Mouse (Mus musculus) megakaryocyte, embryonic 14.5 days (primary cell): ENCODE measurements around the gene Brd1.

Experiments used
- FLI1 ChIP-seq: IDR thresholded peaks from 2 replicates; pipeline ENCODE4 v1.6.1; 2012; ENCODE audit warnings: low read length, inconsistent platforms, mixed read lengths
- GATA1 ChIP-seq: IDR thresholded peaks from 3 replicates; pipeline ENCODE4 v1.6.1; 2012; ENCODE audit warnings: mixed read lengths, low read length, inconsistent platforms, borderline replicate concordance

DNA sequence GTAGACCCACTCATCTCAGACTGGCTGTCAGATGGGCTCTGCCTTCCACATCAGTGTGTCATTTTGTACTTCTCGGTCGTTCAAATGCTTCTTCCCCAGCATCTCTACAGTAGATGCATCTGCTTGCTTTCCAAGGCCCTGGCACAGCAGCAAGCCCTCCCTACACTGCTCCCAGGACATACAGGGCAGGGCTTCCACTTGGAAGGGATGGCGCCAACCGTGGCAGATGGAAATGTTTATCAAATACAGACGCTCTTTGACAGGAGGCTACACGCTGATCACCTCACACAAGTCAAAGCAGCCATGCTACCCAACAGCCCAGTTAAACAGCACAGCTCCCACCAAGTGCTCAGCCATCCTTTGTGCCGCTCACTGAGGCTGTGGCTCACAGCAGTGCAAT lies 9.7 kb downstream of the Brd1 start:
- TF ChIP-seq GATA1 (no peak), FLI1 (no peak)
